Mouse (Mus musculus) CD4-positive helper T cell, adult 2 months (primary cell): ENCODE results near the gene Coil.
"Not testable (repeated sequence)": the region's sequence is repeated elsewhere in the genome, so short reads cannot be mapped to it uniquely, and the experiment has no call there.

Experiments
- DNase-seq: peaks from one replicate; pipeline ENCODE4 v3.0.0-alpha.2; 2012; ENCODE audit warnings: low read depth, missing footprints, low spot score

The Coil gene

GRCm38 (mm10) chr11:89041073-89041472, 71.0 kb downstream of the Coil start:
- not testable (repeated sequence) for DNase-seq
